Mouse (Mus musculus) gastrocnemius, adult 18-20 months (tissue): ENCODE data around the gene Samd1. TPM values are rescaled to one million over a fixed set of nuclear protein-coding genes. Genes with fewer than 3 reads are reported as not detected.

Experiments used
- DNase-seq: peaks from one replicate; pipeline ENCODE4 v3.0.0; 2021; ENCODE audit warnings: low spot score
- total RNA-seq, 2 experiments: library from RNA; stranded (reverse); gene quantifications; 2 replicates each; pipeline ENCODE4 v1.2.3; 2021

Gene Samd1
- total RNA-seq, 2 experiments from 2014 or later, result 12.3 to 16.9 TPM

- peak; percentile 77 for DNase-seq
These were observed 13.4 kb downstream of the Samd1 start for GRCm38 (mm10) chr8:84010625-84011611.

GRCm38 (mm10) chr8:84011705-84012498 is 14.4 kb downstream of the Samd1 start, which contains the start of gene 2210011C24Rik:
TSS of gene 2210011C24Rik (minus strand) at chr8:84012171.
- DNase-seq, result no peak

- no peak for DNase-seq
These were observed 15.2 kb downstream of the Samd1 start for GRCm38 (mm10) chr8:84012499-84013165.

GRCm38 (mm10) chr8:84015833-84016232 is 18.4 kb downstream of the Samd1 start:
- no peak for DNase-seq

GRCm38 (mm10) chr8:84019738-84020137 is 22.3 kb downstream of the Samd1 start:
- no peak for DNase-seq

GRCm38 (mm10) chr8:84021096-84021495 is 23.6 kb downstream of the Samd1 start, which contains the start of gene Palm3:
TSS of gene Palm3 (plus strand) at chr8:84021471.
- no peak for DNase-seq

- DNase-seq, result no peak
These were observed 24.1 kb downstream of the Samd1 start for GRCm38 (mm10) chr8:84021569-84021968.

DNA sequence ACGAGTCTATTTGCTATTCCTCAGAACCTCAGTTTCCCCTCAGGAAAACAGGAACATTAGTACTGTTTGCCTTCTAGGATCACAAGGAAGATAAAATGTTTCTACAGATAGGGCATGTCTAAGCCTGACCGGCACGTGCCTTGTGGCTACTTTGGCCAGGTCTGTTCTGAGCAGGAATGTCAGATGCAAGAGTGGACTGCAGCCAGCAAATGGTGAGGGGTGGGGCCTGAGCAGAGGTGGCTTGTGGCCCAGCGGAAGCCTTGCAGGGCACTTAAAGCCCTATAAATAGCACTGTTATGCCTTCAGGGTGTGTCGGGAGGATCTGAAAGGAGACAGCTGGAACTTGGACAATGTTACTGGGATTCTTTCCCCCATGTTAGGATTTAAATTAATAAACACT is 25.6 kb downstream of the Samd1 start:
- peak; percentile 86 for DNase-seq

DNA sequence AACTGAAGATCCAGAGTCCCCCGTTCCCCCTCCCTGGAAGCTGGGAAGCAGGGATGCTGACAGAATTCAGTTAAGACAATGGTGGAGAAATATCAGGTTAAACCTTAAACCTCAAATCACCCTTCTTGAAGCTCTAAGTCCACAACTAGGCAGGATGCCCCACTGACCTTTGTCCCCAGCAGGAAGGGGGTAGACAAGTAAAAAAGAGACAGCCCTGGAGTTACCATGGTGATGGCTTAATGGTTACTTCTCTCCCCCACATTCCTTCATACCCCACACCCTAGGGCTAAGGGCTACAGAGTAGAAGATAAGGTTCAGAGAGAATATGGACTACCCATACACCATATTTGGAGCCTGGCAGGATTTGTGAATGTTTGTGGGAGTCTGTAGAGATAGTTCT is 26.2 kb downstream of the Samd1 start:
- DNase-seq, result no peak

DNA sequence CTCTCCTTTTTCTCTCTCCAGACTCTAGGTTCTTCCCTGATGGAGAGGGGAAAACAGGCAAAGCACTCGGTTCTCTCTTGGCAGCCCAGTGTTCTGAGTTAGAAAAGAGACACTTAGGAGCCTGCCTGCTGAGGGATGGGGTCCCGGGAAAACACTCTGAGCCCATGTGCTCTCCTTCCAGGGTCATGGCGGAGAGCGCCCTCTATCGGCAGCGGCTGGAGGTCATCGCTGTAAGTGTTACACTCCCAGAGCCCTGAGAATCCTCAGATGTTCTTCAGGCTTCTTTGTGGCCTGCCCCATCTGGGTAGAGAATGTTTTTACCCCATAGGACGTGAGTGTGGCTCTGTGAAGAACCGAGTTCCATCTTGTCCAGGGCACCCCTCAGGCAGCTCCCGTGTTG is 26.7 kb downstream of the Samd1 start:
- DNase-seq, result peak; percentile 51

DNA sequence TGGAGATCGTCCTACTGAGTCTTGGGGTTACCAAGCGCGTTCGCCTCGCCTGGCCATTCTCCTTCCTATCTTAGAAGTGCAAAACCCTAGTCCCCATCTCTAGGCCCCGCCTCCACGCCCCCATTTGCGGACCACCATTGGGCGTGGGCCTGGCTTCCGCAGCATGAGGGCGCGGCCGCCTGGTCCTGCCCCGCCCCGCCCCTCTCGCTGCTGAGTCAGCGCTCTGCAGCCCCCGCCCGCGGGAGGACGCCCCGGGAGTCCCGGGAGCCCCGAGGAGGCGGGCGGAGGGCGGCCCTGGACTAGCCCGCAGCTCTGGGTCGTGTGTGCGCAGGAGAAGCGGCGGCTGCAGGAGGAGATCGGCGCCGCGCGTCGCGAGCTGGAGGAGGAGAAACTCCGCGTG is 28.4 kb downstream of the Samd1 start:
- DNase-seq, result no peak

DNA sequence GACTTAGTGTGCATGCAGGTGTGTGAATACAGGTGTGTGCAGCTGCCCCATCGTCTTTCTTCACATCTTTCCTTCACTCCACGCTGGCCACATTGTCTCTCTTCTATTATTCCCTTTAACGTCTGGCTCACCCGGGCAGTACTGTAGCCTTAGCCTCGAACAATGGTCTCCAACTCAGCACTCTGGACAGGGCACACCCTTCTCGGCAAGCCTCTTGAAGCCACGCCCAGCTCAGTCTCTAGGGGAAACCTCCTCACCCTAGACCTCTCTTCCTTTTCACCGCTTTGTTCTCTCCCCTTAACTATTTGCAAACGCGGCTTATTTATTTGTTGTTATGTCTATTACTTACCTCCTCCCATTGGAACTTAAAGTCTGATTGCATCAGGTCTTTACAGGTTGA is 30.0 kb downstream of the Samd1 start:
- DNase-seq, result no peak

- DNase-seq, result no peak
These were observed 31.8 kb downstream of the Samd1 start for GRCm38 (mm10) chr8:84029272-84029671.

DNA sequence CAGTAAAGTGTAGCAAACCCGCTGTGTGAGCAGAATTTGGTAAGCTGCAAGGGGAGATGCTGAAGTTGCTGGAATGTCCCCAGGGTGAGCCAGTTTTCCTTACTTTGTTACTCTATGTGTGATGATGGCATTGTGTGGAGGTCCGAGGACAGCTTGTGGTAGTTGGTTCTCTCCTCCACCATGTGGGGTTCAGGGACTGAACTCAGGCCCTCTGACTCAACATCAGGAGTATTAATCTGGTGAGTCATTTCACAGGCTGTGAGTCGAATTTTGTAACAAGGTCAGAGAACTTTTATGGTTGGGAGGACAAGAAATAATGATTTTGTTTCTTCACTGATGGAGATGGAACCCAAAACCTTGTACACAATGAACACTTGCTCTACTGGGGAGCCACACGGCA is 35.3 kb downstream of the Samd1 start:
- DNase-seq, result no peak

DNA sequence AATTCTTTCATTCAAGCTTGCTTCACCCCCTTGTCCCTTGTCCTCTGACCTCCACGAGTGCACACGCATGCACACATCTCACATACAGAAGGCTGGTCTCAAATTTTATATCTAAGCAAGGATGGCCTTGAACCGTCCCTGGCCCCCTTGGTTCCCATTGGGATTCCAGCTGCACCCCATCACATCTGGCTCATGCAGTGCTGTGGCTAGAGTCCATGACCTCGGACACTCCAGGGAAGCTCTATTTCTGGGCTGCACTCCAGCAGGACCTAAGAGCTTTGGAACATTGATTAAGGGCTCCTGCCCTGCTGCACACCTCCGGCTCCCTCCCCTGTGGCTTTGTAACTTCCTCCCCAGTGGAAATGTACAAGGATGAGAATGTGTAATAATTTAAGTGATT is 40.5 kb downstream of the Samd1 start:
- peak; percentile 47 for DNase-seq

- peak; percentile 77 for DNase-seq
These were observed 41.6 kb downstream of the Samd1 start for GRCm38 (mm10) chr8:84039050-84039449.

GRCm38 (mm10) chr8:84042066-84042947 is 44.8 kb downstream of the Samd1 start, which contains the start of gene Il27ra:
TSS of gene Il27ra (minus strand) at chr8:84042589.
- DNase-seq, result peak; percentile 73

DNA sequence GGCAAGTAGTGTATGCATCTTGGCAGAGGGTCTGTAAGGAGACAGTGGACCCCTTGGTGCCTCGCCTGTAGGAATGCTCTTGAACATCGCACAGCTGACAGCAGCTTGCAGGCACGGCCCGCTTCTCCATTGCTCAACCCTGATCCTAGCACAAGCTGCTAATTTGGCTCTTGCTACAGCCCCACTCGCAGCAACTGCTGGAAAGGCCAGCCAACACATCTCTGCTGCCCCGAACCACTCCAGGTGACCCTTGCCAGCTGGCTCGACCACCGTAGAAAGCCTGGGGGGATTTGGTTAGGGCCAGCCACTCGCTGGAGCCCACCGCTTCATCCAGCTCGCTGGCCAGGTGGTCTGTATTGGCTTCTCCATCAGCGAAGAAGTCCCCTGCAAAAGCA is 45.5 kb downstream of the Samd1 start:
- no peak for DNase-seq

GRCm38 (mm10) chr8:84044103-84044502 is 46.6 kb downstream of the Samd1 start:
- DNase-seq, result no peak

- DNase-seq, result no peak
These were observed 47.4 kb downstream of the Samd1 start, which contains the start of gene Rln3 for GRCm38 (mm10) chr8:84044900-84045299. TSS of gene Rln3 (minus strand) at chr8:84045000.
